Mouse (Mus musculus) limb, embryonic 14.5 days (tissue): ENCODE data around the gene Sox5. TPM values are rescaled to one million over a fixed set of nuclear protein-coding genes. Genes with fewer than 3 reads are reported as not detected.

Source experiments
- ATAC-seq: fragments of 200-750 bp; cut with Nextera tagmentation; 2 replicates; pipeline ENCODE4 v1.8.0; 2017; ENCODE audit warnings: low read depth, moderate number of reproducible peaks, moderate TSS enrichment; ENCODE audit not compliant: low FRiP score
- DNase-seq: peaks from one replicate; pipeline ENCODE4 v3.0.0-alpha.2; 2015; ENCODE audit warnings: low spot score
- H3K27ac ChIP-seq: fragments of 300-500 bp; sonication (generic); replicated peaks from 2 replicates; pipeline ENCODE4 v1.5.1; 2014; ENCODE audit warnings: low read depth, mild to moderate bottlenecking, low read length, moderate library complexity, mixed read lengths
- H3K27me3 ChIP-seq: fragments of 300-500 bp; sonication (generic); 2 replicates; pipeline ENCODE4 v1.6.1; 2014; ENCODE audit warnings: low read length, mixed read lengths; ENCODE audit not compliant: control insufficient read depth, insufficient read depth
- H3K36me3 ChIP-seq: fragments of 300-500 bp; sonication (generic); 2 replicates; pipeline ENCODE4 v1.6.1; 2014; ENCODE audit warnings: mild to moderate bottlenecking, low read length, moderate library complexity, mixed read lengths; ENCODE audit not compliant: control insufficient read depth, insufficient read depth
- H3K4me1 ChIP-seq: fragments of 300-500 bp; sonication (generic); 2 replicates; pipeline ENCODE4 v1.6.1; 2014; ENCODE audit warnings: antibody characterized with exemption, low read length, mixed read lengths; ENCODE audit not compliant: control insufficient read depth, insufficient read depth
- H3K4me2 ChIP-seq: fragments of 300-500 bp; sonication (generic); replicated peaks from 2 replicates; pipeline ENCODE4 v1.6.1; 2014; ENCODE audit warnings: low read depth, mild to moderate bottlenecking, low read length, moderate library complexity; ENCODE audit not compliant: severe bottlenecking
- H3K4me3 ChIP-seq: fragments of 300-500 bp; sonication (generic); replicated peaks from 2 replicates; pipeline ENCODE4 v1.5.1; 2014; ENCODE audit warnings: low read length
- H3K9ac ChIP-seq: fragments of 300-500 bp; sonication (generic); 2 replicates; pipeline ENCODE4 v1.6.1; 2014; ENCODE audit warnings: mild to moderate bottlenecking, low read depth, low read length, moderate library complexity; ENCODE audit not compliant: severe bottlenecking
- H3K9me3 ChIP-seq: fragments of 300-500 bp; sonication (generic); 2 replicates; pipeline ENCODE4 v1.6.1; 2016; ENCODE audit warnings: low read length; ENCODE audit not compliant: control insufficient read depth
- POLR2A ChIP-seq: fragments of 200-500 bp; IDR thresholded peaks from 2 replicates; pipeline ENCODE4 v1.8.0; 2012; ENCODE audit warnings: inconsistent platforms, mild to moderate bottlenecking, moderate library complexity, borderline replicate concordance; ENCODE audit not compliant: insufficient read depth, insufficient read length; ENCODE audit errors: extremely low read depth
- WGBS: fragments of 180-500 bp; shearing (Covaris S2); extraction: QIAGEN DNeasy Blood & Tissue Kit; methylation state at CpG from one replicate; pipeline ENCODE4 v1.1.7; 2014; 5-methylcytosine and 5-hydroxymethylcytosine counted together
- polyA plus RNA-seq, 2 experiments: library from polyadenylated mRNA; depleted of rRNA in 1 of 2; stranded (reverse) in 1 of 2; unstranded in 1 of 2; fragments of >200 nt; fragmentation: Nextera tagmentation in 1 of 2; extraction: Ambion mirVana in 1 of 2; gene quantifications; 2 replicates each; pipeline versions ENCODE4 v1.2.1 to v1.2.3; 2012 to 2014

The Sox5 gene
- polyA plus RNA-seq, 2 experiments, result 20.6 to 32.8 TPM

DNA sequence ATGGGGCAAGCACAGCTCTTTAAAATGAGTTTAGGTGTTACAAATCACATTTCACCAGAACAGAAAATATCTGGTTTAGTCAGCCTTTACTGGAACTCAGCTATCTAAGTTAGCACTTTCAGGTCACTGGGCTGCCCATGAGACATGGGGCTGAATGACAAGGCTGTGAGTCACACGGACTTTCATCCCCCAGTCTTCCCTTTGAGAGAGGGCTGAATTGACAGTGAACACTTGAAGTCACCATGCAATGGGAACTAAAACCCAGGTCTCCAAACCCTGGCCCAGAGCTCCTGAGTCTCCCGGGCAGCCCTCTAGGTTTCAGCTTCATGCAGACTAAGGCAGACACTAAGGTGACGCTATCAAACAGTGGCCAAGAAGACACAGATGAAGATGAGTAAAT lies 141.2 kb downstream of the Sox5 start:
- ATAC-seq (no peak), DNase-seq (no peak)
- WGBS, result 78% methylated on average over 3 of the region's 3 CpGs
- Histone ChIP-seq H3K4me3 (no peak overlapping the region), H3K27me3 (no peaks in the 10 kb centered on the region), H3K27ac (no peak overlapping the region), H3K4me1 (peaks cover 3% of the 10 kb centered on the region), H3K4me2 (no peak overlapping the region), H3K9me3 (no peaks in the 10 kb centered on the region), H3K36me3 (no peaks in the 10 kb centered on the region), H3K9ac (no peak overlapping the region)
- TF ChIP-seq POLR2A, result no peak

DNA sequence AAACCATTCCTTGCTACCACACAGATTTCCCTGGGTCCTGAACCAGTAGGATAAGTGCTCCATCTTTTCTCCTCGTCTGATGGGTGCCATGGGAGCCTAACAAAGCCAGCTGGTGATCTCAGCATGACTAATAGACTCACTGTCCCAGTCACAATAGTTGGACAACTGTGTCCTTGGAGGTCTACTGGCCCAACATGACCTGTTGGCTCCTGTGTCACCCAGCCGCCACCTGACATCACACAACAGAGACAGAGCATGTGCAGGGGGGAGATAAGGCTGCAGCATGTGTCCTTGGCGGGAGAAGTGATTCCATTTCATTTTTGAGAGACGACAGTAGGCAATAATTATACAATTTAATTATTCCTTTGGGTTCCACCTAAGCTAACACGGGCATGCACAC lies 143.2 kb downstream of the Sox5 start:
- Histone ChIP-seq H3K9me3 (no peaks in the 10 kb centered on the region), H3K4me3 (no peak overlapping the region), H3K27me3 (no peaks in the 10 kb centered on the region), H3K36me3 (no peaks in the 10 kb centered on the region), H3K4me2 (no peak overlapping the region), H3K9ac (no peak overlapping the region), H3K4me1 (peaks cover 3% of the 10 kb centered on the region), H3K27ac (no peak overlapping the region)
- 81% methylated on average over 5 of the region's 5 CpGs for WGBS
- TF ChIP-seq POLR2A, result no peak
- ATAC-seq (no peak), DNase-seq (no peak)

DNA sequence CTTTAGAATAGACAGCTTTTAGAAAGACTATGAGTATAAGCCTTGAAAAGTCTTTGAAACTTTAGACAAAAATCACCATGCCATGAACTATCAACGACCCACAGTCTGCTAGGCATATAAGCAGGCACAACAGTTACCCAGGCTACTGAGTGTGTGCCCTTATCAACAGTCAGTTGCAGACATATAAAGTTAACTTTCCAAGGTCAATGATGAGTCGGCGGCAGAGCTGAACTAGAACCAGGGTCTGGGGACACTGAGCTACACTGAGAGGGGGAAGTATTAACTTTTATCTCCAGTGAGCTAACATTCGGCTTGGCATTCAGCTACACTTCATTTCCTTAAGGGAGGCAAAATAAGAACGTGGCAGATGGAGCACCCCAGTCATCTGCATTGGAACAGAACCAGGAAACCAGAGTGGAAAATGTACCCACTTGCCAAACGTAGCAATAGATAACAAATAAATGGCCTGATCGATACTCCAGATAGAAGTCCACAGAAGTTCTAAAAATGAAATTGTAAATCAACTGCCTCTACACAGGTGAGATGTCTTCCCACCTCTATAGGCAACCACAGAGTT lies 154.2 kb downstream of the Sox5 start:
- no peak overlapping the region for H3K27ac ChIP-seq
- H3K4me2 ChIP-seq, result no peak overlapping the region
- TF ChIP-seq POLR2A, result no peak
- no peaks in the 10 kb centered on the region for H3K36me3 ChIP-seq
- H3K4me1 ChIP-seq, result no peaks in the 10 kb centered on the region
- H3K4me3 ChIP-seq, result no peak overlapping the region
- no peak for ATAC-seq
- no peak for DNase-seq
- H3K9ac ChIP-seq, result no peak overlapping the region
- H3K9me3 ChIP-seq, result no peaks in the 10 kb centered on the region
- H3K27me3 ChIP-seq, result no peaks in the 10 kb centered on the region
- 88% methylated on average over 7 of the region's 7 CpGs for WGBS

DNA sequence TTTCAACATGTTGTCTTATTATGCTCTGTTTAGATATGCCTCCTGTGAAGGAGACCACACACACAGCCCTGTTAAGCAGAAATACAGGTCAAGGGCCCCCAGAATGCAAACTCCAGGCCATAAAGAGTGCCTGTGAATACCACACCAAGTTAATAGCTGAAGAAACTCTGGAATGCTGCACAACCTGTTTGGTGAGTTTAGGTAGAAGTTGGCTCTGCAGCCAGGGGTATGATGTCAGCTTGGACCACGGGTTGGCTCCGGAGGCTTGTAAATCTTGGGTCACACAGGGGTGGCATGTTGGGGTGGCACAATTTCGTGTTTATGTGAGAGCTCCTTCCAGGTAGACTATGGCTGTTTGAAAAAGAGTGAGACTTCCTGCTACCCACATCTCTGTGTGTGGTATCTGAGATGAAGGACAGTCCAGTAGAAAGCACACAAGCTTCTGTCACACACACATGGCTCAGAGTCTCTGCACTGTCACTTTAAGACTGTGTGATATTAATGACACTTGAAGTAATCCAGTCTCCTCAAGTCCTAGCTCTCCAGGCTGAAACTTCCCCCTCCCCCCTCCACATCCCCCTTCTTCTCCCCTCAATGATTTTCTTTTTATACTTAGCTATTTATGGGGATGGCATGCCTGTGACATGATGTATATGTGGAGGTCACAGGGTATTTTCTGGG lies 160.5 kb downstream of the Sox5 start:
- 0 out of 2 replicates have a peak, but pooled peaks cover 5% of the 10 kb centered on the region for H3K4me1 ChIP-seq
- TF ChIP-seq POLR2A, result no peak
- DNase-seq, result peak; percentile 11
- no peak overlapping the region for H3K4me2 ChIP-seq
- H3K4me3 ChIP-seq, result no peak overlapping the region
- no peak overlapping the region for H3K27ac ChIP-seq
- no peak overlapping the region for H3K9ac ChIP-seq
- no peaks in the 10 kb centered on the region for H3K27me3 ChIP-seq
- WGBS, result 11% methylated on average over 3 of the region's 3 CpGs
- no peak for ATAC-seq
- no peaks in the 10 kb centered on the region for H3K9me3 ChIP-seq
- H3K36me3 ChIP-seq, result no peaks in the 10 kb centered on the region

DNA sequence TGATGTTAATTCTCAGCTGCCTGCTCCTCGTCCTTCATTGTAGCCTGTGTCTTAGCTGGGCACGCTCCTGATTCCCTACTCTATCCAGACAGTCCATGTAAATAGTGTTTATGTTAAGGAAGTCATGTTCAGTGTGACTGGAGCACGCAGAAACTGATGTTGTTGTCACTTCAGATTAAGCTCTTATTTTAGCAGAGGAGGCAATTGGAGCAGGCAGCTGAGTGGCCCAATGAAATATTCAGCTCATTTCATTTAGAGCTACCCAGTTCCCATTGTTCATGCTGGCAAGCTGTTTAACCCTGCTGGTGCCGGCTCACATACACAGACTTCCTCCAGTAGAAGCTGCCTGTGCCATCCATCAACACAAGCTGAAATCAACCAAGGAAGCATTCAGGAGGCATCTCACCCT lies 170.4 kb downstream of the Sox5 start:
- H3K9me3 ChIP-seq, result no peaks in the 10 kb centered on the region
- no peak overlapping the region for H3K27ac ChIP-seq
- DNase-seq, result no peak
- no peak for ATAC-seq
- no peaks in the 10 kb centered on the region for H3K4me1 ChIP-seq
- H3K4me3 ChIP-seq, result no peak overlapping the region
- no peak for TF ChIP-seq POLR2A
- 55% methylated on average over 4 of the region's 4 CpGs for WGBS
- no peaks in the 10 kb centered on the region for H3K27me3 ChIP-seq
- no peak overlapping the region for H3K4me2 ChIP-seq
- H3K36me3 ChIP-seq, result no peaks in the 10 kb centered on the region
- no peak overlapping the region for H3K9ac ChIP-seq
